Mouse (Mus musculus): Measurements from ENCODE around the gene Kcnh1. TPM values are rescaled to one million over a fixed set of nuclear protein-coding genes. Genes with fewer than 3 reads are reported as not detected.

Gene Kcnh1
- polyA plus RNA-seq, 1 experiment = 0.27 TPM

- H3K9ac ChIP-seq (ENCODE audit: low read depth, poor library complexity, severe bottlenecking) = no peak overlapping the region
- TF ChIP-seq POLR2A (IDR thresholded peaks at IDR 0.05; ENCODE audit: insufficient read depth, low read length) (no peak), EP300 (IDR thresholded peaks at IDR 0.05; ENCODE audit: insufficient read depth, low read depth, low read length) (no peak), CTCF (IDR thresholded peaks at IDR 0.05; ENCODE audit: low read depth, low read length) (no peak)
- peaks cover 6% of the 10 kb centered on the region for H3K4me1 ChIP-seq (ENCODE audit: control insufficient read depth, insufficient read depth, low read length)
- H3K4me3 ChIP-seq (ENCODE audit: low read depth, low read length) = no peak overlapping the region
- no peaks in the 10 kb centered on the region for H3K9me3 ChIP-seq (replicated peaks; ENCODE audit: control insufficient read depth, insufficient read depth, low read length, poor library complexity, severe bottlenecking)
- H3K27ac ChIP-seq (ENCODE audit: insufficient read depth, low read length) = no peak overlapping the region
- H3K27me3 ChIP-seq (ENCODE audit: control insufficient read depth, insufficient read depth, low read length, poor library complexity, severe bottlenecking) = no peaks in the 10 kb centered on the region
- H3K36me3 ChIP-seq (ENCODE audit: control insufficient read depth, insufficient read depth, low read length, poor library complexity, severe bottlenecking) = no peaks in the 10 kb centered on the region
Observed at GRCm38 (mm10) chr1:192519713-192520112, 329.1 kb downstream of the Kcnh1 start.

- TF ChIP-seq CTCF (IDR thresholded peaks at IDR 0.05; ENCODE audit: low read depth, low read length) (no peak), POLR2A (IDR thresholded peaks at IDR 0.05; ENCODE audit: insufficient read depth, low read length) (no peak), EP300 (IDR thresholded peaks at IDR 0.05; ENCODE audit: insufficient read depth, low read depth, low read length) (no peak)
- Histone ChIP-seq H3K9me3 (replicated peaks; ENCODE audit: control insufficient read depth, insufficient read depth, low read length, poor library complexity, severe bottlenecking) (no peaks in the 10 kb centered on the region), H3K4me3 (ENCODE audit: low read depth, low read length) (no peak overlapping the region), H3K9ac (ENCODE audit: low read depth, poor library complexity, severe bottlenecking) (no peak overlapping the region), H3K36me3 (ENCODE audit: control insufficient read depth, insufficient read depth, low read length, poor library complexity, severe bottlenecking) (no peaks in the 10 kb centered on the region), H3K27ac (ENCODE audit: insufficient read depth, low read length) (no peak overlapping the region), H3K27me3 (ENCODE audit: control insufficient read depth, insufficient read depth, low read length, poor library complexity, severe bottlenecking) (no peaks in the 10 kb centered on the region), H3K4me1 (ENCODE audit: control insufficient read depth, insufficient read depth, low read length) (peaks cover 3% of the 10 kb centered on the region)
Observed at GRCm38 (mm10) chr1:192520836-192521435, 330.4 kb downstream of the Kcnh1 start.

- H3K4me1 ChIP-seq (ENCODE audit: control insufficient read depth, insufficient read depth, low read length) = peaks cover 2% of the 10 kb centered on the region
- no peak for TF ChIP-seq POLR2A (IDR thresholded peaks at IDR 0.05; ENCODE audit: insufficient read depth, low read length)
- peak; percentile 89 for TF ChIP-seq EP300 (IDR thresholded peaks at IDR 0.05; ENCODE audit: insufficient read depth, low read depth, low read length)
- TF ChIP-seq CTCF (IDR thresholded peaks at IDR 0.05; ENCODE audit: low read depth, low read length) = no peak
Observed at GRCm38 (mm10) chr1:192522376-192523178, 332.0 kb downstream of the Kcnh1 start.

GRCm38 (mm10) chr1:192525711-192526350, 335.3 kb downstream of the Kcnh1 start:
- Histone ChIP-seq H3K9me3 (replicated peaks; ENCODE audit: control insufficient read depth, insufficient read depth, low read length, poor library complexity, severe bottlenecking) (no peaks in the 10 kb centered on the region), H3K4me3 (ENCODE audit: low read depth, low read length) (no peak overlapping the region), H3K9ac (ENCODE audit: low read depth, poor library complexity, severe bottlenecking) (no peak overlapping the region), H3K36me3 (ENCODE audit: control insufficient read depth, insufficient read depth, low read length, poor library complexity, severe bottlenecking) (no peaks in the 10 kb centered on the region), H3K27ac (ENCODE audit: insufficient read depth, low read length) (no peak overlapping the region), H3K27me3 (ENCODE audit: control insufficient read depth, insufficient read depth, low read length, poor library complexity, severe bottlenecking) (no peaks in the 10 kb centered on the region), H3K4me1 (ENCODE audit: control insufficient read depth, insufficient read depth, low read length) (peaks cover 2% of the 10 kb centered on the region)
- no peak for TF ChIP-seq EP300 (IDR thresholded peaks at IDR 0.05; ENCODE audit: insufficient read depth, low read depth, low read length)
- TF ChIP-seq CTCF (IDR thresholded peaks at IDR 0.05; ENCODE audit: low read depth, low read length) = peak; percentile 30

More at GRCm38 (mm10) chr1:192522376-192523178, 332.0 kb downstream of the Kcnh1 start:
- Histone ChIP-seq H3K4me3 (ENCODE audit: low read depth, low read length) (no peak overlapping the region), H3K27ac (ENCODE audit: insufficient read depth, low read length) (no peak overlapping the region), H3K9me3 (replicated peaks; ENCODE audit: control insufficient read depth, insufficient read depth, low read length, poor library complexity, severe bottlenecking) (no peaks in the 10 kb centered on the region), H3K9ac (ENCODE audit: low read depth, poor library complexity, severe bottlenecking) (no peak overlapping the region), H3K36me3 (ENCODE audit: control insufficient read depth, insufficient read depth, low read length, poor library complexity, severe bottlenecking) (no peaks in the 10 kb centered on the region), H3K27me3 (ENCODE audit: control insufficient read depth, insufficient read depth, low read length, poor library complexity, severe bottlenecking) (no peaks in the 10 kb centered on the region)

- Histone ChIP-seq H3K36me3 (ENCODE audit: control insufficient read depth, insufficient read depth, low read length, poor library complexity, severe bottlenecking) (no peaks in the 10 kb centered on the region), H3K9me3 (replicated peaks; ENCODE audit: control insufficient read depth, insufficient read depth, low read length, poor library complexity, severe bottlenecking) (no peaks in the 10 kb centered on the region), H3K27ac (ENCODE audit: insufficient read depth, low read length) (no peak overlapping the region), H3K4me1 (ENCODE audit: control insufficient read depth, insufficient read depth, low read length) (no peaks in the 10 kb centered on the region), H3K9ac (ENCODE audit: low read depth, poor library complexity, severe bottlenecking) (no peak overlapping the region), H3K4me3 (ENCODE audit: low read depth, low read length) (no peak overlapping the region), H3K27me3 (ENCODE audit: control insufficient read depth, insufficient read depth, low read length, poor library complexity, severe bottlenecking) (no peaks in the 10 kb centered on the region)
- TF ChIP-seq EP300 (IDR thresholded peaks at IDR 0.05; ENCODE audit: insufficient read depth, low read depth, low read length) (no peak), CTCF (IDR thresholded peaks at IDR 0.05; ENCODE audit: low read depth, low read length) (no peak), POLR2A (IDR thresholded peaks at IDR 0.05; ENCODE audit: insufficient read depth, low read length) (no peak)
Observed at GRCm38 (mm10) chr1:192531490-192532146, 341.0 kb downstream of the Kcnh1 start.

Measured in ES-Bruce4 (cell line).